Mouse (Mus musculus) heart, embryonic 11.5 days (tissue): ENCODE data around the gene Rtn4r. TPM values are rescaled to one million over a fixed set of nuclear protein-coding genes. Genes with fewer than 3 reads are reported as not detected.

Source experiments
- ATAC-seq: fragments of 200-750 bp; cut with Nextera tagmentation; replicated peaks from 2 replicates; pipeline ENCODE4 v1.8.0; 2017; ENCODE audit warnings: moderate library complexity; ENCODE audit not compliant: insufficient number of reproducible peaks, low FRiP score, low TSS enrichment
- H3K27ac ChIP-seq: fragments of 300-500 bp; sonication (generic); 2 replicates; pipeline ENCODE4 v1.5.1; 2014; ENCODE audit warnings: mild to moderate bottlenecking, low read depth, low read length
- H3K27me3 ChIP-seq: fragments of 300-500 bp; sonication (generic); 2 replicates; pipeline ENCODE4 v1.6.1; 2014; ENCODE audit warnings: mild to moderate bottlenecking, low read length, mixed read lengths; ENCODE audit not compliant: control insufficient read depth, insufficient read depth
- H3K36me3 ChIP-seq: fragments of 300-500 bp; sonication (generic); 2 replicates; pipeline ENCODE4 v1.6.1; 2014; ENCODE audit warnings: mild to moderate bottlenecking, low read length, moderate library complexity, mixed read lengths; ENCODE audit not compliant: control insufficient read depth, insufficient read depth
- H3K4me1 ChIP-seq: fragments of 300-500 bp; sonication (generic); 2 replicates; pipeline ENCODE4 v1.6.1; 2014; ENCODE audit warnings: low read length; ENCODE audit not compliant: control insufficient read depth, insufficient read depth
- H3K4me2 ChIP-seq: fragments of 300-500 bp; sonication (generic); 2 replicates; pipeline ENCODE4 v1.6.1; 2014; ENCODE audit warnings: mild to moderate bottlenecking, moderate library complexity
- H3K4me3 ChIP-seq: fragments of 300-500 bp; sonication (generic); 2 replicates; pipeline ENCODE4 v1.5.1; 2014; ENCODE audit warnings: low read depth, low read length
- H3K9ac ChIP-seq: fragments of 300-500 bp; sonication (generic); 2 replicates; pipeline ENCODE4 v1.6.1; 2014; ENCODE audit warnings: mild to moderate bottlenecking, low read depth, low read length, moderate library complexity
- H3K9me3 ChIP-seq: fragments of 300-500 bp; sonication (generic); replicated peaks from 2 replicates; pipeline ENCODE4 v1.6.1; 2016; ENCODE audit warnings: low read length; ENCODE audit not compliant: control insufficient read depth
- WGBS: fragments of 180-500 bp; shearing (Covaris S2); extraction: QIAGEN DNeasy Blood & Tissue Kit; methylation state at CpG from one replicate; pipeline ENCODE4 v1.1.7; 2014; ENCODE audit not compliant: insufficient replicate concordance; 5-methylcytosine and 5-hydroxymethylcytosine counted together
- polyA plus RNA-seq: library from polyadenylated mRNA; unstranded; fragments of >200 nt; fragmentation: Nextera tagmentation; extraction: Ambion mirVana; gene quantifications from 2 replicates; pipeline ENCODE4 v1.2.1, GENCODE M21; 2014

Rtn4r gene
- polyA plus RNA-seq, 1 experiment from 2014 or later: 0.26 TPM

DNA sequence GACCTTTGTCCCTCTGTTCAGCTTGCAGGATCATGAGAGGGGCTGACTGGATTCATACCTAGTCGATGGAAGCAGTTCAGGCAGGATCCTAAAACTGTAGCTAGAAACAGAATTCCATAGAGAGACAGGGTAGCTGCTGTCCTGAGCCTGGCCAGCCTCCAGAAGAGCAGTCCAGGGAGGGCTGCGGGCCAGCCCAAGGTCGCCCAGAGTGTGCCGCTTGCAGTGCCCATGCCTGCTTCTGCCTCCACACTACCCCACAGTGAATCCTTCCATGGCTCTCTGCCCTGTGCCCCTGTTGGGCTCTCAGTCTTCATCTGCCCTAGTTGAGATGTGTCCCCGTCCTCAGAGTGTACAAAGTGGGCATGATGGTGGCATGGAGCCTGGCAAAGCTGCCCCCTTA lies 7.8 kb downstream of the Rtn4r start:
- ATAC-seq: no peak
- Histone ChIP-seq H3K4me2 (no peak overlapping the region), H3K36me3 (no peaks in the 10 kb centered on the region), H3K27ac (no peak overlapping the region), H3K27me3 (peaks cover 33% of the 10 kb centered on the region), H3K9ac (no peak overlapping the region), H3K4me1 (no peaks in the 10 kb centered on the region), H3K4me3 (no peak overlapping the region), H3K9me3 (no peaks in the 10 kb centered on the region)
- WGBS: 66% methylated on average over 5 of the region's 5 CpGs

DNA sequence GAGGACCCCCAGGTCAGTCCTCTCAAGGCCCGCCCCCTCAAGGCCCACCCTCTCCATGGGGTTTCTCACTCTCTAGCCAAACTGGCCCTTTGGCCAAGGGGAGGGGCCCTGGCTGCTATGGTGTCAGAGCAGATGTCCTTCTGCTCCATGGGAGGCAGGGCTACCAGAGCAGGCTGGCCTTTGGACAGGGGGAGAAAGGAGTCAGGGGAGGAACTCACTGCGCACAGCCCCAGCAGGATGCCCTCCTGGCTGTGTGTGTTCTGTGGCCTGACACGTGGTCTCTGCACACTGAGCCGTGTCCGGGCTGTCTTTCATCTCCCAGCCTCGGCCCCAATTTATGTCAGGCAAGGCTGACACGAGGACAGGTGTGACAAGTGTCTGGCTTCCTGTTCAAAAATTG lies 8.6 kb downstream of the Rtn4r start:
- Histone ChIP-seq H3K9ac (no peak overlapping the region), H3K27me3 (peaks cover 29% of the 10 kb centered on the region), H3K36me3 (no peaks in the 10 kb centered on the region), H3K9me3 (no peaks in the 10 kb centered on the region), H3K4me2 (no peak overlapping the region), H3K4me3 (no peak overlapping the region), H3K4me1 (no peaks in the 10 kb centered on the region), H3K27ac (no peak overlapping the region)
- 57% methylated on average over 7 of the region's 7 CpGs for WGBS
- no peak for ATAC-seq

DNA sequence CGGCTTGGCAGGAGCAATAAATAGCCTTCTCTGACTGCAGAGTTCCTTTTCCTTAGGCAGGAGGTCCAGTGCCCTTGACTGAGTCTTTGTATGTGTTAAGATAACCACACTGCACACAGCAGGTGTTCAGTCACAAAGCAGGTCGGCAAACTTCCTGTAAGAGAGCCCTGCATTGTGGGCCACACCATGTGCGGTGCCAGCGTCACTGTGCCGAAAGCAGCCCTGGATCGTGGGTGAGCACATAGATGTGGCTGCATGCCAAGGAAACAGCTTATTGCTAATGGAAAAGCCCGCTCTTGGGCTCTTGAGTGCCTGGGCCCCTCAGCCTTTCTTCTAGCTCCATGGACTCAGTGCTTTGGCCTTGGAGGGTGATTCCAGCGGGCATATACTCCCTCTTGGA lies 16.8 kb downstream of the Rtn4r start:
- H3K27ac ChIP-seq: no peak overlapping the region
- 80% methylated on average over 8 of the region's 8 CpGs for WGBS
- no peaks in the 10 kb centered on the region; the same call in 1 of the 2 replicates for H3K4me1 ChIP-seq
- no peak for ATAC-seq
- no peak overlapping the region for H3K4me2 ChIP-seq
- H3K9ac ChIP-seq: no peak overlapping the region
- no peak overlapping the region for H3K4me3 ChIP-seq
- H3K27me3 ChIP-seq: peaks cover 18% of the 10 kb centered on the region
- no peaks in the 10 kb centered on the region for H3K9me3 ChIP-seq
- H3K36me3 ChIP-seq: no peaks in the 10 kb centered on the region

DNA sequence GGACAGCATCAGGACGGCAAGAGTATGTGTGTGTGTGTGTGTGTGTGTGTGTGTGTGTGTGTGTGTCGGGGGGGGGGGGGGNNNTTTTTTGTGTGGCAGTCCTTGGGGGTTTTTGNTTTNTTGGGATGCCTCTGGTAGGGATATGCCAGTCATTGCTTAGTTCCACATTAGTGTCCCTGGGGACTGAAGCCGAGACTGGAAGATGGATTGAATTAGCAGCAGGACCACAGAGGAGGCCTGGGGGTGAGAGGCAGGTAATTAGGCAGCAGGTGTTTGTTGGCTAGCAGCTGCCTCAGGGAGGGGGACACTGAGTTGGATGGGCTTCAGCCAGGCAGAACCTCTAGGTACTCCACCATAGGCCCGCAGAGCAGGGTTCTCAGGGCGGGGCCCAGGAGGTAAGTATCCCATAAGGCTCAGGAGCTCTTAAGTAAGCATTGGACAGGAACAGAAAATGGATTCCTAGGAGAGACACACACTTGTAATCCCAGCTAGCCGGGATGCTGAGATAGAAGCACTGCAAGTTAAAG lies 18.0 kb downstream of the Rtn4r start:
- Histone ChIP-seq H3K27ac (no peak overlapping the region), H3K4me3 (no peak overlapping the region), H3K4me2 (no peak overlapping the region), H3K9me3 (no peaks in the 10 kb centered on the region), H3K4me1 (peaks cover 3% of the 10 kb centered on the region), H3K27me3 (peaks cover 19% of the 10 kb centered on the region), H3K36me3 (no peaks in the 10 kb centered on the region), H3K9ac (no peak overlapping the region)
- no peak for ATAC-seq
- 70% methylated on average over 5 of the region's 6 CpGs for WGBS

DNA sequence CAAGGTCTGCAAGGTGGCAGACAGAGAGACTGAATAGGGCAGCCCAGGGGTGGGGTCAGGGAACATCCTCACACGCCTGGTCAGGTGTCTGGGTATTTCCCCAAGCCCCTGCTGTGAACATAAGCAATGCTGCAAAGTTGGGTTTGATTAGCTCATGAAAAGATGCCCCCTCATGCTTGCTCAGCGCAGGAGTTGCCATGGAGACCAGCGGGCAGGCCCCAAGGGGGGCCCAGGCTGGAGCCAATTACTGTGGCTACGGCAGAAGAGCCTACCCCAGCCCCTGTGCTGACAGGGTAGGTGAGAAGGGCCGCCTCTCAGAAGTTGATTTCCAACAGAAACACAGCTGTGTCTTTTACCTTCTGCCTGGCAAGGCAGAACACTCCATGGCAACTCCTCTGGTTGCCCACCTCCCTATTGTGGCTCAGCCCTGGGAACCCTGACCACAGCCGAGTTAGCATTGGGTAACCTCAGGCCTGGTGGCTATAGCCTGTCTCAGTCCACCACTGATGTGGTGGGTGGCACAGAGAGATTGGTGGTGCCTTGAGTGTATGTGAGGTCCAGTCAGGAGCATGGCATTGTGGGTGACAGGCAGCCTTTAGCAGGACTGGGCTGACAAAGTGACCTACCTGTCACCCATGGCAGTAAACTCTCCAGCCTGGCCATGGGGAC lies 20.9 kb downstream of the Rtn4r start:
- H3K27me3 ChIP-seq: peaks cover 30% of the 10 kb centered on the region
- 34% methylated on average over 6 of the region's 6 CpGs for WGBS
- H3K27ac ChIP-seq: no peak overlapping the region
- H3K9ac ChIP-seq: no peak overlapping the region
- no peaks in the 10 kb centered on the region for H3K36me3 ChIP-seq
- no peak overlapping the region for H3K4me2 ChIP-seq
- H3K4me1 ChIP-seq: peaks cover 3% of the 10 kb centered on the region
- H3K4me3 ChIP-seq: no peak overlapping the region
- no peak for ATAC-seq
- no peaks in the 10 kb centered on the region for H3K9me3 ChIP-seq

DNA sequence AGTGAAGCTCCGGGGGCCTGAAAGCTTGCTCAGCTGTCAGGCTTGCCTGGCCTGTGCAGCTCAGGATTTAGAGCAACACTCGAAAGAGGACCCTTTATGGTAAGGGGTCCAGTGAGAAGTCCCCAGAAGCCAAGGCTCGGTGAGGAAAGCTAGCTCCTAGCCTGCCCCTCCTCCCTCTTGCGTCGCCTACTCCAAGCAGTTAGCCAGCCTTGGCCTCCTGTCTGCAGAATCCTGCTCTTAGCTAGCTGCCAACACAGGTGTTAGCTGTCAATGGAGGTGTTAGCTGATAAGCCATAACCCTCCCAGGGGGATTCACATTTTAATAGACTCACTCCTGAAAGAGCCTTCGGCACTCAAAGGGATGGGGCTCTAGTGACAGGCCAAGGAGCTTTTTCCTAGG lies 21.8 kb downstream of the Rtn4r start:
- WGBS: 31% methylated on average over 6 of the region's 6 CpGs

DNA sequence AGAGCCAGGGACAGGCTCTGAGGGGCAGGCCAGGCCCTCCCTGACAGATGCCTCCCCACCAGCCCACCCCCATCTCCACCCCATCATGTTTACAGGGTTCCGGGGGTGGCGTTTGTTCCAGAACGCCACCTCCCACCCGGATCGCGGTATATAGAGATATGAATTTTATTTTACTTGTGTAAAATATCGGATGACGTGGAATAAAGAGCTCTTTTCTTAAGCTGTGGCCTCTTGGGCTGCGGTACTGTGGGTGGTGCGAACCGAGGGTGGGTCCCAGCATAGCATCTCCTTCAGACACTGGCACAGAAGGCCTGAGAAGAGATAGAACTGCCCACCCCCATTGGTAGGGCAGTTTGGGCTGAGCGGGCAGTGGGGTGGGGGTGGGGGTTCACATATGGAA lies 24.7 kb downstream of the Rtn4r start:
- WGBS: 81% methylated on average over 12 of the region's 12 CpGs
- Histone ChIP-seq H3K9ac (no peak overlapping the region), H3K4me2 (no peak overlapping the region), H3K27me3 (peaks cover 23% of the 10 kb centered on the region), H3K4me1 (peaks cover 17% of the 10 kb centered on the region), H3K4me3 (no peak overlapping the region), H3K27ac (no peak overlapping the region), H3K9me3 (no peaks in the 10 kb centered on the region), H3K36me3 (no peaks in the 10 kb centered on the region)
- no peak for ATAC-seq

More for the DNA sequence above, 21.8 kb downstream of the Rtn4r start:
- Histone ChIP-seq H3K9me3 (no peaks in the 10 kb centered on the region), H3K36me3 (no peaks in the 10 kb centered on the region), H3K27ac (no peak overlapping the region), H3K27me3 (peaks cover 30% of the 10 kb centered on the region), H3K4me2 (no peak overlapping the region), H3K9ac (no peak overlapping the region), H3K4me3 (no peak overlapping the region), H3K4me1 (peaks cover 5% of the 10 kb centered on the region)
- no peak for ATAC-seq

DNA sequence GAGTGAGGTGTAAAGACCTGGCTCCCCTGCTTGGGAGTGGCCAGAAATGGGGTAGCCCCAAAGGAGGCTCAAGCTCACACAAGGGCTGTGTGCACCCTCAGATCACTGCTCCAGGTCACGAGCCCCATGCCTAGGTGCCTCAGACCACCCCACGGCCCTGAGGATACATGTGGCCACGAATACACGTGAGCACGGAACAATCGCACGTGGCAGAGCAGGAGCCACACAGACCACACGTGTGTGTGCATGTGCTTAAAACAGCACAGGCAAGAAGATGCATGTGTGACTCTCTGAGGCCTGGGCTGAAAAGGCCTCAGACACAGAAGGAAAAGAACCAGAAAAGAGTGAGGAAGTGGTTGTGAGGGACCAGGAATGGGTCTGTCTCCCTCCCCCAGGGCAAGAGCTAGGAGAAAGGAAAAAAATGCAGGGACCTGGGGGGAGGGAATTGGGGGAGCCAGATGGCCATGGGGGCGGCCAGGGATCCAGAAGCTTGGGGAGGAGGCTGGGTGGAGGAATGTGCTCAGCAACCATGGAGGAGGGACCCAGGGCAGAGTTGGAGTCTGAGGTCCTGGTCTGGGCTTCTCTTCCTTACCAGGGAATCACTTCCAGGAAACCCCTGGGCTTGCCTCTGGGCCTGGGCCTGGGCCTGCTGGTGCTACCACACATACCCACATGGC lies 25.5 kb downstream of the Rtn4r start:
- no peak overlapping the region for H3K4me3 ChIP-seq
- H3K36me3 ChIP-seq: no peaks in the 10 kb centered on the region
- H3K9ac ChIP-seq: no peak overlapping the region
- WGBS: 82% methylated on average over 9 of the region's 9 CpGs
- ATAC-seq: no peak
- H3K27ac ChIP-seq: no peak overlapping the region
- H3K4me1 ChIP-seq: peaks cover 17% of the 10 kb centered on the region
- no peaks in the 10 kb centered on the region for H3K9me3 ChIP-seq
- H3K4me2 ChIP-seq: no peak overlapping the region
- H3K27me3 ChIP-seq: peaks cover 19% of the 10 kb centered on the region
